Mouse (Mus musculus): ENCODE measurements around the gene Dennd1a. TPM values are rescaled to one million over a fixed set of nuclear protein-coding genes. Genes with fewer than 3 reads are reported as not detected.

Dennd1a gene
- polyA plus RNA-seq, 1 experiment from 2014 or later = 24.9 TPM

GRCm38 (mm10) chr2:37811682-37812081, 475.5 kb downstream of the Dennd1a start:
- H3K4me2 ChIP-seq = no peak overlapping the region
- H3K27me3 ChIP-seq = no peaks in the 10 kb centered on the region
- no peaks in the 10 kb centered on the region for H3K9me3 ChIP-seq
- no peak overlapping the region for H3K4me3 ChIP-seq (replicated peaks)
- H3K36me3 ChIP-seq = peaks cover 20% of the 10 kb centered on the region
- no peak overlapping the region for H3K27ac ChIP-seq
- no peak for ATAC-seq (ENCODE audit: insufficient number of reproducible peaks, insufficient read depth, low FRiP score, low TSS enrichment, low read depth)
- H3K9ac ChIP-seq (replicated peaks) = no peak overlapping the region
- peaks cover 14% of the 10 kb centered on the region for H3K4me1 ChIP-seq (replicated peaks)
- WGBS = 55% methylated on average over 2 of the region's 2 CpGs

- Histone ChIP-seq H3K4me2 (no peak overlapping the region), H3K36me3 (peaks cover 25% of the 10 kb centered on the region), H3K4me3 (replicated peaks) (no peak overlapping the region), H3K4me1 (replicated peaks) (peaks cover 20% of the 10 kb centered on the region), H3K27me3 (0 out of 2 replicates have a peak, but pooled peaks cover 4% of the 10 kb centered on the region), H3K9me3 (no peaks in the 10 kb centered on the region), H3K9ac (replicated peaks) (no peak overlapping the region), H3K27ac (no peak overlapping the region)
- peak; percentile 69; the same call in 1 of the 2 replicates for ATAC-seq (ENCODE audit: insufficient number of reproducible peaks, insufficient read depth, low FRiP score, low TSS enrichment, low read depth)
- WGBS = 42% methylated on average over 4 of the region's 4 CpGs
These were observed 484.5 kb downstream of the Dennd1a start for GRCm38 (mm10) chr2:37802610-37803212.

DNA sequence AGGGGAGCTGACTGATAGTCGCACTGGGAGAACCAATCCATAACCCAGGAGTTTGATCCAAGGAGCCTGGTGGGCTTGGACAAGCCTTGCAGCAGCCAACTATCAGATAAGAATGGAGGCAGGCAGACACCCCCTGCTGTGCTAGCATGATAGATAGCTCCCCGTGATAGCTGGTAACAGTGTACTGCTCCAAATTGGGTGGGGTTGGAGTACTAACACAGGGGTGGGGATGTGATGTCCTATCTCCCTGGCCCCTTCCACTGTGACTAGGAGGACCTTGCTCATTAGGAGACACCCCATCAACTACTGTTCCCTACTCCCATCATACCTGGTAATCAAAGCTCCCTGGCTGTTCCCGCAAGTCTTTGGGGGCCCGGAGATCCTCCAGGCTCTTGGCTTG, 485.5 kb downstream of the Dennd1a start:
- 67% methylated on average over 4 of the region's 4 CpGs for WGBS
- ATAC-seq (ENCODE audit: insufficient number of reproducible peaks, insufficient read depth, low FRiP score, low TSS enrichment, low read depth) = no peak
- H3K4me1 ChIP-seq (replicated peaks) = peaks cover 30% of the 10 kb centered on the region
- no peak overlapping the region for H3K9ac ChIP-seq (replicated peaks)
- H3K4me3 ChIP-seq (replicated peaks) = no peak overlapping the region
- H3K27me3 ChIP-seq = 0 out of 2 replicates have a peak, but pooled peaks cover 4% of the 10 kb centered on the region
- peaks cover 25% of the 10 kb centered on the region for H3K36me3 ChIP-seq
- no peak overlapping the region for H3K4me2 ChIP-seq
- H3K9me3 ChIP-seq = no peaks in the 10 kb centered on the region
- H3K27ac ChIP-seq = no peak overlapping the region

- no peaks in the 10 kb centered on the region for H3K9me3 ChIP-seq
- no peak for ATAC-seq (ENCODE audit: insufficient number of reproducible peaks, insufficient read depth, low FRiP score, low TSS enrichment, low read depth)
- WGBS = 54% methylated on average over 6 of the region's 6 CpGs
- H3K36me3 ChIP-seq = peaks cover 19% of the 10 kb centered on the region
- peaks cover 18% of the 10 kb centered on the region for H3K27me3 ChIP-seq
- no peak overlapping the region for H3K9ac ChIP-seq (replicated peaks)
- no peak overlapping the region for H3K4me3 ChIP-seq (replicated peaks)
- peaks cover 48% of the 10 kb centered on the region for H3K4me1 ChIP-seq (replicated peaks)
- no peak overlapping the region for H3K4me2 ChIP-seq
- H3K27ac ChIP-seq = no peak overlapping the region
These were observed 488.1 kb downstream of the Dennd1a start for GRCm38 (mm10) chr2:37799137-37799536.

- H3K4me3 ChIP-seq (replicated peaks) = no peak overlapping the region
- H3K9me3 ChIP-seq = peaks cover 4% of the 10 kb centered on the region; the same call in 1 of the 2 replicates
- peaks cover 19% of the 10 kb centered on the region for H3K36me3 ChIP-seq
- H3K4me2 ChIP-seq = no peak overlapping the region
- H3K4me1 ChIP-seq (replicated peaks) = peaks cover 54% of the 10 kb centered on the region
- H3K9ac ChIP-seq (replicated peaks) = no peak overlapping the region
- peak overlapping the region; percentile 89 for H3K27ac ChIP-seq
- no peak for ATAC-seq (ENCODE audit: insufficient number of reproducible peaks, insufficient read depth, low FRiP score, low TSS enrichment, low read depth)
- peaks cover 37% of the 10 kb centered on the region for H3K27me3 ChIP-seq
- WGBS = 89% methylated on average over 4 of the region's 4 CpGs
These were observed 490.1 kb downstream of the Dennd1a start for GRCm38 (mm10) chr2:37797046-37797445.

- peaks cover 4% of the 10 kb centered on the region; the same call in 1 of the 2 replicates for H3K9me3 ChIP-seq
- H3K4me2 ChIP-seq = peak overlapping the region; percentile 35
- peak overlapping the region; percentile 18; the same call in 1 of the 2 replicates for H3K9ac ChIP-seq (replicated peaks)
- H3K36me3 ChIP-seq = peaks cover 11% of the 10 kb centered on the region; the same call in 1 of the 2 replicates
- WGBS = 7% methylated on average over 1 of the region's 1 CpGs
- ATAC-seq (ENCODE audit: insufficient number of reproducible peaks, insufficient read depth, low FRiP score, low TSS enrichment, low read depth) = no peak
- peaks cover 54% of the 10 kb centered on the region for H3K4me1 ChIP-seq (replicated peaks)
- peaks cover 44% of the 10 kb centered on the region for H3K27me3 ChIP-seq
- no peak overlapping the region for H3K4me3 ChIP-seq (replicated peaks)
- H3K27ac ChIP-seq = peak overlapping the region; percentile 89
These were observed 491.2 kb downstream of the Dennd1a start for GRCm38 (mm10) chr2:37796021-37796420.

DNA sequence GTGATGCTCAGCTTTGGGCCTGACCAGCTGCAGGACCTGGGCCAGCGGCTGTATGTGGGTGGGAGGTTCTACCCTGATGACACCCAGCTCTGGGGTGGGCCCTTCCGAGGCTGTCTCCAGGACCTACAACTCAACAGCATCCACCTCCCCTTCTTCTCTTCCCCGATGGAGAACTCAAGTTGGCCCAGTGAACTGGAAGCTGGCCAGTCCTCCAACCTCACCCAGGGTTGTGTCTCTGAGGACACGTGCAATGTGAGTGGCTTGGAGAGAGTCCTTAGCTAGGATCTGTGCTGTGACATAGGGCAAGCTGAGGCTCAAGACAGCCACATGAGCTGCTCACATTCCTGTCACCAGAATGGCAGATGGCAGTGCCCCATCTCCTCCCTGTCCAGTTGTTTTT, 495.9 kb downstream of the Dennd1a start:
- no peaks in the 10 kb centered on the region for H3K36me3 ChIP-seq
- H3K27ac ChIP-seq = no peak overlapping the region
- H3K27me3 ChIP-seq = peaks cover 75% of the 10 kb centered on the region
- H3K4me2 ChIP-seq = no peak overlapping the region
- H3K4me3 ChIP-seq (replicated peaks) = no peak overlapping the region
- ATAC-seq (ENCODE audit: insufficient number of reproducible peaks, insufficient read depth, low FRiP score, low TSS enrichment, low read depth) = no peak
- 92% methylated on average over 4 of the region's 4 CpGs for WGBS
- peaks cover 4% of the 10 kb centered on the region; the same call in 1 of the 2 replicates for H3K9me3 ChIP-seq
- H3K9ac ChIP-seq (replicated peaks) = no peak overlapping the region
- peaks cover 37% of the 10 kb centered on the region for H3K4me1 ChIP-seq (replicated peaks)

GRCm38 (mm10) chr2:37790738-37791137, 496.5 kb downstream of the Dennd1a start:
- Histone ChIP-seq H3K27me3 (peaks cover 80% of the 10 kb centered on the region), H3K4me2 (no peak overlapping the region), H3K27ac (no peak overlapping the region), H3K36me3 (no peaks in the 10 kb centered on the region), H3K9me3 (peaks cover 4% of the 10 kb centered on the region; the same call in 1 of the 2 replicates), H3K9ac (replicated peaks) (no peak overlapping the region), H3K4me1 (replicated peaks) (peaks cover 33% of the 10 kb centered on the region), H3K4me3 (replicated peaks) (no peak overlapping the region)
- no peak for ATAC-seq (ENCODE audit: insufficient number of reproducible peaks, insufficient read depth, low FRiP score, low TSS enrichment, low read depth)
- WGBS = 92% methylated on average over 14 of the region's 14 CpGs

- 89% methylated on average over 10 of the region's 10 CpGs for WGBS
- Histone ChIP-seq H3K36me3 (no peaks in the 10 kb centered on the region), H3K4me1 (replicated peaks) (peaks cover 26% of the 10 kb centered on the region), H3K27me3 (peaks cover 75% of the 10 kb centered on the region), H3K4me3 (replicated peaks) (no peak overlapping the region), H3K4me2 (no peak overlapping the region), H3K9ac (replicated peaks) (no peak overlapping the region), H3K27ac (no peak overlapping the region), H3K9me3 (peaks cover 4% of the 10 kb centered on the region; the same call in 1 of the 2 replicates)
- ATAC-seq (ENCODE audit: insufficient number of reproducible peaks, insufficient read depth, low FRiP score, low TSS enrichment, low read depth) = no peak
These were observed 497.2 kb downstream of the Dennd1a start for GRCm38 (mm10) chr2:37789995-37790394.

- Histone ChIP-seq H3K27ac (no peak overlapping the region), H3K9ac (replicated peaks) (no peak overlapping the region), H3K4me2 (no peak overlapping the region), H3K36me3 (no peaks in the 10 kb centered on the region), H3K4me1 (replicated peaks) (peaks cover 25% of the 10 kb centered on the region), H3K9me3 (peaks cover 4% of the 10 kb centered on the region; the same call in 1 of the 2 replicates), H3K27me3 (peaks cover 67% of the 10 kb centered on the region), H3K4me3 (replicated peaks) (no peak overlapping the region)
- ATAC-seq (ENCODE audit: insufficient number of reproducible peaks, insufficient read depth, low FRiP score, low TSS enrichment, low read depth) = no peak
- 93% methylated on average over 5 of the region's 5 CpGs for WGBS
These were observed 498.2 kb downstream of the Dennd1a start for GRCm38 (mm10) chr2:37789029-37789428.

DNA sequence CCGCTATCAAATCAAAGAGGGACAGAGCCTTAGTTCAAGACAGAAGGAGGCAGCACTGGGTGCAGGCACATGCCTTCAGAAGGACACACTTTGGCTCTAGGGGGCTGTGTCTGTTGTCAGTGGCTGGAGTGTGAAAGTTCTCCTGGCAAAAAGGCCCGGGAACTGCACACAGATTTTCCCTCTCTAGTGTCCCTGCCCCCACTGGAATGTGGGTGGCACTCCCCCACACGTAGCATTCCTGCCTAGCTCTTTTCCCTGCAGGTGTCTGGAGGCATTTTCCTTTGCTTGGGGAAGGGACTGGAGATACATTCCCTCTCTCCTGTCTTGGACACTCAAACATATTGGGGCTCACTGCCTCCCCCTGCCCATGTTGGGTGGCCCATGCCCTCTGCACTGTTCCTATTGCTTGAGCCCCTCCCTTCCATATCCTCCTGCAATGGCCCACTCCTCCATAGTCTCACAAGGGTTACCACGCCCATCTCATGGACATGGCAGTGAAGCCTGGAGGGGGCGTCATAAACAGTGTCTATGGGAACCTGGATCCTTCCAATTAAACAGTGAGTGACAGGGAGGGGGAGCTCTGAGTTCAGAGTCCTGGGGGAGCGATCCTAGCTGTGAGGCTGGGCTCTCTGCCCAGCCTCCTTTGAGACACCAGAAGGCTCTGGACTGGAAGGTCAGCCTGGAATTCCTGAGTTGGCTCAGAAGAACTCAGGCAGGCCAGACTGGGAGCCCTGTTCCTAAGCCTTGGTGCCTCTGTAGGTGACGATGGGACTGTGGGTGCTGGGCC, 498.8 kb downstream of the Dennd1a start:
- Histone ChIP-seq H3K4me1 (replicated peaks) (peaks cover 23% of the 10 kb centered on the region), H3K4me3 (replicated peaks) (no peak overlapping the region), H3K27me3 (peaks cover 62% of the 10 kb centered on the region), H3K9ac (replicated peaks) (no peak overlapping the region), H3K9me3 (peaks cover under 1% of the 10 kb centered on the region; the same call in 1 of the 2 replicates), H3K27ac (no peak overlapping the region), H3K4me2 (no peak overlapping the region), H3K36me3 (no peaks in the 10 kb centered on the region)
- no peak for ATAC-seq (ENCODE audit: insufficient number of reproducible peaks, insufficient read depth, low FRiP score, low TSS enrichment, low read depth)
- 58% methylated on average over 7 of the region's 7 CpGs for WGBS

Data from limb, embryonic 12.5 days (tissue).